Mouse (Mus musculus) cortical plate, adult 2 months (tissue): ENCODE results near the gene Rgs6.

ENCODE experiments used
- CTCF ChIP-seq: fragments of 200-500 bp; IDR thresholded peaks from 2 replicates; pipeline ENCODE4 v1.5.1; 2011; ENCODE audit warnings: mild to moderate bottlenecking, control low read depth, low read length; ENCODE audit not compliant: insufficient read depth; ENCODE audit errors: extremely low read depth
- POLR2A ChIP-seq: fragments of 200-500 bp; IDR thresholded peaks from 2 replicates; pipeline ENCODE4 v1.6.1; 2011; ENCODE audit warnings: mild to moderate bottlenecking, low read length, control low read depth; ENCODE audit not compliant: insufficient read depth; ENCODE audit errors: extremely low read depth

DNA sequence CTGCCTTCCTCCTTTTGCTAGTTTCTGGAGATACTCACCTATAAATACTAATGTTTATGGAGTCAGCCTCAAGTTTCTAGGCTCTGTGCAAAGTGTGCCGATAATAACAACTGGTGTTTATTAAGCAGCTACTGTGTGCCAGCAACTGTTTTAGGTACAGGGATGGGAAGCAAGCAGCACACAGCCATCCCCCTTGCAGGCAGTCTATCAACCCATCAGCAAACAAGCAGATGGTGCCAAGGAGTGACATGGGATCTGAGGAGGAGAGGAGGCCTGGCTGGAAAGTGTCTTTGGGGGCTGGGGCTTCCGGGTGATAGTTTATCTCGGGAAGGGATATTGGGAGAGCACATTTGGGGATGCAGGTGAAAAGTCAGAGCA, 111.4 kb downstream of the Rgs6 start:
- TF ChIP-seq POLR2A (no peak), CTCF (no peak)
